Mouse (Mus musculus): ENCODE data around the gene Sumo3. TPM values are rescaled to one million over a fixed set of nuclear protein-coding genes. Genes with fewer than 3 reads are reported as not detected.
A peak's percentile ranks its signal among the peaks of the same experiment; 100 is the strongest.

Sumo3 gene
- polyA plus RNA-seq, 2 experiments = 328 to 466 TPM

GRCm38 (mm10) chr10:77621546-77621945 is 15.6 kb downstream of the Sumo3 start:
- Histone ChIP-seq H3K9ac (ENCODE audit: low read depth, low read length, severe bottlenecking) (peak overlapping the region; percentile 95), H3K4me1 (ENCODE audit: control insufficient read depth, insufficient read depth, low read length) (peaks cover 12% of the 10 kb centered on the region; the same call in 1 of the 2 replicates), H3K9me3 (ENCODE audit: control insufficient read depth, low read length) (no peaks in the 10 kb centered on the region), H3K27ac (replicated peaks; ENCODE audit: low read depth, low read length) (peak overlapping the region; percentile 86), H3K4me2 (replicated peaks; ENCODE audit: low read depth, low read length, severe bottlenecking) (peak overlapping the region; percentile 63), H3K4me3 (replicated peaks; ENCODE audit: low read length) (peak overlapping the region; percentile 99), H3K36me3 (ENCODE audit: control insufficient read depth, insufficient read depth, low read length) (peaks cover 19% of the 10 kb centered on the region), H3K27me3 (ENCODE audit: control insufficient read depth, insufficient read depth, low read length) (no peaks in the 10 kb centered on the region)
- no peak for ATAC-seq (ENCODE audit: low FRiP score, low read depth)
- WGBS = 82% methylated on average over 8 of the region's 8 CpGs
- TF ChIP-seq POLR2A (IDR thresholded peaks at IDR 0.05; ENCODE audit: borderline replicate concordance, extremely low read depth, insufficient read depth, insufficient read length) = no peak
- no peak for DNase-seq (ENCODE audit: low spot score)

GRCm38 (mm10) chr10:77622055-77622988 is 16.4 kb downstream of the Sumo3 start, which contains the start of gene Ube2g2:
Ube2g2 (plus strand) TSS chr10:77622275.
- Histone ChIP-seq H3K4me3 (replicated peaks; ENCODE audit: low read length) (peak within 1 kb of the TSS; percentile 99), H3K27me3 (ENCODE audit: control insufficient read depth, insufficient read depth, low read length) (no peaks in the 10 kb centered on the region), H3K4me2 (replicated peaks; ENCODE audit: low read depth, low read length, severe bottlenecking) (peak within 1 kb of the TSS; percentile 63), H3K36me3 (ENCODE audit: control insufficient read depth, insufficient read depth, low read length) (peaks cover 12% of the 10 kb centered on the region), H3K9ac (ENCODE audit: low read depth, low read length, severe bottlenecking) (peak within 1 kb of the TSS; percentile 95), H3K4me1 (ENCODE audit: control insufficient read depth, insufficient read depth, low read length) (peaks cover 12% of the 10 kb centered on the region; the same call in 1 of the 2 replicates), H3K9me3 (ENCODE audit: control insufficient read depth, low read length) (no peaks in the 10 kb centered on the region), H3K27ac (replicated peaks; ENCODE audit: low read depth, low read length) (peak within 1 kb of the TSS; percentile 86)
- under 1% methylated on average over 83 of the region's 96 CpGs for WGBS
- TF ChIP-seq POLR2A (IDR thresholded peaks at IDR 0.05; ENCODE audit: borderline replicate concordance, extremely low read depth, insufficient read depth, insufficient read length) = 0 out of 2 replicates have a peak, but pooled peaks have one; percentile 63
- DNase-seq (ENCODE audit: low spot score) (peak; percentile 87), ATAC-seq (ENCODE audit: low FRiP score, low read depth) (peak; percentile 91)

DNA sequence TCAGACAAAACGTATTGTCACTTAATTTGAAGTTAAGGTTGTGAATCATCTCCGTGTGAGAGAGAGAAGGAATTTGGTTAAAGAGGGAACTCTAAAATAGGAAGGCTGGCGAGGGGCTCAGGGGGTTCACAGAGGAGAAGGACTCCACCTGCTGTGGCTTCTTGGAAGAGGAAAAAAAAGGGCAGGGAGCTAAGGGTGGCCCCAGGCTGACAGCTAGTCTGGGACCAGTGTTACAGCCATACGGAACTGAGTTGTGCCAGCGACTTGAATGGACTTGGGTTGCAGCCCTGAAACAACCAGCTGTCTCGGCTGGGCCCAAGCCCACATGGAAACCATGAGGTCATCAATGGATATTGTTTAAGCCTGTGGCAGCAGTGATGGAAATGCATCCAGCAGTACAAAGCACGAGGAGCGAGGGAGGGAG is 17.2 kb downstream of the Sumo3 start:
- DNase-seq (ENCODE audit: low spot score) (peak; percentile 63), ATAC-seq (ENCODE audit: low FRiP score, low read depth) (no peak)
- Histone ChIP-seq H3K27ac (replicated peaks; ENCODE audit: low read depth, low read length) (peak overlapping the region; percentile 86), H3K9me3 (ENCODE audit: control insufficient read depth, low read length) (no peaks in the 10 kb centered on the region), H3K9ac (ENCODE audit: low read depth, low read length, severe bottlenecking) (peak overlapping the region; percentile 95), H3K27me3 (ENCODE audit: control insufficient read depth, insufficient read depth, low read length) (no peaks in the 10 kb centered on the region), H3K4me1 (ENCODE audit: control insufficient read depth, insufficient read depth, low read length) (peaks cover 12% of the 10 kb centered on the region; the same call in 1 of the 2 replicates), H3K36me3 (ENCODE audit: control insufficient read depth, insufficient read depth, low read length) (peaks cover 4% of the 10 kb centered on the region), H3K4me2 (replicated peaks; ENCODE audit: low read depth, low read length, severe bottlenecking) (peak overlapping the region; percentile 63), H3K4me3 (replicated peaks; ENCODE audit: low read length) (peak overlapping the region; percentile 99)
- TF ChIP-seq POLR2A (IDR thresholded peaks at IDR 0.05; ENCODE audit: borderline replicate concordance, extremely low read depth, insufficient read depth, insufficient read length) = no peak
- WGBS = 5% methylated on average over 8 of the region's 8 CpGs

GRCm38 (mm10) chr10:77623639-77624400 is 17.9 kb downstream of the Sumo3 start:
- H3K4me2 ChIP-seq (replicated peaks; ENCODE audit: low read depth, low read length, severe bottlenecking) = peak overlapping the region; percentile 63
- H3K36me3 ChIP-seq (ENCODE audit: control insufficient read depth, insufficient read depth, low read length) = no peaks in the 10 kb centered on the region; the same call in 1 of the 2 replicates
- DNase-seq (ENCODE audit: low spot score) = no peak
- 0 out of 2 replicates have a peak overlapping the region, but pooled peaks have one; percentile 8 for H3K27ac ChIP-seq (replicated peaks; ENCODE audit: low read depth, low read length)
- peak overlapping the region; percentile 95; the same call in 1 of the 2 replicates for H3K9ac ChIP-seq (ENCODE audit: low read depth, low read length, severe bottlenecking)
- no peak for ATAC-seq (ENCODE audit: low FRiP score, low read depth)
- H3K27me3 ChIP-seq (ENCODE audit: control insufficient read depth, insufficient read depth, low read length) = no peaks in the 10 kb centered on the region
- TF ChIP-seq POLR2A (IDR thresholded peaks at IDR 0.05; ENCODE audit: borderline replicate concordance, extremely low read depth, insufficient read depth, insufficient read length) = no peak
- H3K4me3 ChIP-seq (replicated peaks; ENCODE audit: low read length) = peak overlapping the region; percentile 99
- 91% methylated on average over 10 of the region's 10 CpGs for WGBS
- H3K4me1 ChIP-seq (ENCODE audit: control insufficient read depth, insufficient read depth, low read length) = peaks cover 12% of the 10 kb centered on the region; the same call in 1 of the 2 replicates
- H3K9me3 ChIP-seq (ENCODE audit: control insufficient read depth, low read length) = no peaks in the 10 kb centered on the region

DNA sequence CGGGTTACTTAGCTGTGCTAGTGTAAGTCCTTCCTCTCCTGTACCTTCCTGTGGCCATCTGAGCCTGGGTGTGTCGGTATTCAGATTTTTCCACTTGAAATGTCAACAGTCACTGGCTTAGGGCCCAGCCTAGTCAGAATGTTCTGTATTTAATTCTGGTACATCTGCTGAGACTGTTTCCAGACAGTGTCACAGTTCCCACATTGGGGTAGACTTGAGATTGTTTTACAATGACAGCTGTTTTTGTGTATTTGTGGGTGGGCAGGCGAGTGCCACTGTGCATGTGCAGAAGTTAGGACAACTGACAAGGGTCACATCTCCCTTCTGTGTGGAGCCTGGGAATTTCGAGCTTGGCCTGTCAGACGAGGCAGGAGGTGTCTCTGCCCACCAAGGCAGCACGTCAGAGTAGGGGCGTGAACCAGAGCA is 18.7 kb downstream of the Sumo3 start:
- no peaks in the 10 kb centered on the region for H3K9me3 ChIP-seq (ENCODE audit: control insufficient read depth, low read length)
- no peak overlapping the region for H3K4me3 ChIP-seq (replicated peaks; ENCODE audit: low read length)
- H3K27me3 ChIP-seq (ENCODE audit: control insufficient read depth, insufficient read depth, low read length) = no peaks in the 10 kb centered on the region
- WGBS = 73% methylated on average over 7 of the region's 7 CpGs
- no peak for ATAC-seq (ENCODE audit: low FRiP score, low read depth)
- no peak overlapping the region for H3K9ac ChIP-seq (ENCODE audit: low read depth, low read length, severe bottlenecking)
- H3K27ac ChIP-seq (replicated peaks; ENCODE audit: low read depth, low read length) = no peak overlapping the region
- peak; percentile 23 for DNase-seq (ENCODE audit: low spot score)
- H3K4me1 ChIP-seq (ENCODE audit: control insufficient read depth, insufficient read depth, low read length) = peaks cover 12% of the 10 kb centered on the region; the same call in 1 of the 2 replicates
- no peak overlapping the region for H3K4me2 ChIP-seq (replicated peaks; ENCODE audit: low read depth, low read length, severe bottlenecking)
- H3K36me3 ChIP-seq (ENCODE audit: control insufficient read depth, insufficient read depth, low read length) = no peaks in the 10 kb centered on the region; the same call in 1 of the 2 replicates
- no peak for TF ChIP-seq POLR2A (IDR thresholded peaks at IDR 0.05; ENCODE audit: borderline replicate concordance, extremely low read depth, insufficient read depth, insufficient read length)
